Mouse (Mus musculus) T-helper 2 cell (primary cell): ENCODE measurements at regions not wholly inside any gene's neighbourhood (a gene's known extent, or its start where the extent isn't known, plus 50 kb on each side); places are given as distances from the start of the nearest gene placed in this dataset.
"Not testable (repeated sequence)": the region's sequence is repeated elsewhere in the genome, so short reads cannot be mapped to it uniquely, and the experiment has no call there.

Experiments used
- in situ Hi-C: fragments of 300-600 bp; cut with MboI, MseI; formaldehyde crosslinking; loops from one replicate; pipeline ENCODE4 v1.15.1; 2025; ENCODE audit warnings: high pct_unique_total_duplicates

DNA sequence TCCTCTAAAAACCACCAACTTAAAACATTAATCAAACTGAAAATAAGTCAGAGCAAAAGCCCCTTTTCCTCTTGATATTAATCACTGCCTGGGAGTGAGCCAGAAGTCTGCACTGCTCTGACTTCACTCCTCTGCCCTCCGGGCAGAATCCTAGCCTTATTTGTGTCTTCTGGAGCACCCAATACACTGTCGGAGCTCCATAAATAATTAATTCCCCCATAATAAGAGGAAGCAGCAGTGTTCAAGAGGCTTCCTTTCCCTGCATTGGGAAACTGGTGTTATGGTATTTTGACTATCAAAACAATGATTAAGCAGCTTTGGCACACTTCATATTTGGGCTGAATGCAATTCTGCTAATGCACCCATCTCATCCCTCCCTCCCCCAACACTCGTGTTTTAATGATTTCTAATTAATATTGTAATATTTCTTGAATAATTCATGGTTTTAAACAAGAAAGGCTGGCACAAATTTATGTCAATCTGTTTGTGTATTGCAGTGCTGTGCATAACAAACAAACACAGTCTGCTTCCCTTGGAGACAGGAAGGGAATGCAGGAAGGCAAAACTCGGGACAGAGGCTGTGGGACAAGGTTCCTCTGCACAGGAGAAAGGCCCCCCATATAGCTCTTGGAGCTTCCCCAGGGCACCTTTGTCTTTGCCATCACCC, 523.5 kb upstream of the Stxbp6 start:
- in situ Hi-C loops, result loop anchor here (10.0 kb wide), 1 partner anchor 1047 kb away; no protein-coding TSS in a partner anchor

DNA sequence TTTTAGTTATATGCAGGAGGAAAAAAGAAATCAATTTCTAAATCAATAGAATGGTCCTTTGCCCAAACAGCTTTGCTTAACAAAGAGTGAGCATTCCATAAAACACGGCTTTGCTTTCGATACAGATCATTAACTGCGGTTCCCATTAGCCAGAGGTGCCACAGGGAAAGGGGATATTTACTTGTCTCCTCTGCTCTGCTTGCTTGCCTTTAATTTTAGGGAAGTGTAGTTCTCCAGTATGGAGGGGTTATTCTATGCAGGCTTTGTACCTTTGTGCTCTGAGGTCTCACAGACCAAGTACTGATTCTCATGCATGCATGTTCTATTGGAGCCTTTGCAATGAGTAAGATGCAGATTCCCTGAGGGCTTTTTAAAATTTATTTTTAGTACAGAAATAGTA, 520.2 kb upstream of the Stxbp6 start:
- in situ Hi-C loops, result loop anchor here (10.0 kb wide), 1 partner anchor 1050 kb away; no protein-coding TSS in a partner anchor

DNA sequence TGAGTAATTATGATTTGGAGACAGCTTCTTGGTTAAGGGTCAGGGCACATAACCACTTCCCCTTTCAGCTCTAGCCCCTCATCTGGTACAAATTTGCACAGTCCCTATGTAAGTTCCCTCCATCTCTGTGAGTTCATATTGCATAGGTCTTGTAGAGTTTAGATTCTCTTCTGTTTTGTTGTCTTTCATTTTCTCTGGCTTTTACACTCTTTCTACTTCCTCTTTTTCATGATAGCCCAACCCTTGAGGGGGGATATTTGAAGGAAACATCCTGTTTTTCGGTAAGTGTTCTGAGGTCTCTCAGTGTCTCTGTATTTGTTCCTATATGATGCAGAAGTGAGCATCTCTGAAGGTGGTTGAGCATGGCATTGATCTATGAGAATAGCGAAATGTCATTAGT, 515.7 kb upstream of the Stxbp6 start:
- in situ Hi-C loops, result loop anchor here (10.0 kb wide), 1 partner anchor 1055 kb away; no protein-coding TSS in a partner anchor

DNA sequence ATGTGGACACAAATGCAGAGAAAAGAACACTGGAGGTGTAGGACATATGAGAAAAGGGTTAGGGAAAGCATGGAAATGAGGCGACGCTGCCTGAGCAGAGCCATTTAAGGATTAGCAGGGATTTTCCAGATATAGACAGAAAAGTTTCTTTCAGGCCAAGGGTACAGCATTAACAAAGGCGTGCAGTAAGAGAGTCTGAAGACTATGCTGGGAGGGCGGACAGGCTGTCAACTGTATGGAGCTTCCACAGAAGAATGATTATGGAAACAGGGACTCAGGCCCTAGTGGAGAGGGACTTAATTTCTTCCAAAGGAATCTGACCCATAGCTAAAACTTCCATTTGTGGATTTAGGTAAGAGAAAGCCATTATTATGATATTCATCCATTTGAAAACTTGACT, 511.3 kb upstream of the Stxbp6 start:
- in situ Hi-C loops, result no loop called here

DNA sequence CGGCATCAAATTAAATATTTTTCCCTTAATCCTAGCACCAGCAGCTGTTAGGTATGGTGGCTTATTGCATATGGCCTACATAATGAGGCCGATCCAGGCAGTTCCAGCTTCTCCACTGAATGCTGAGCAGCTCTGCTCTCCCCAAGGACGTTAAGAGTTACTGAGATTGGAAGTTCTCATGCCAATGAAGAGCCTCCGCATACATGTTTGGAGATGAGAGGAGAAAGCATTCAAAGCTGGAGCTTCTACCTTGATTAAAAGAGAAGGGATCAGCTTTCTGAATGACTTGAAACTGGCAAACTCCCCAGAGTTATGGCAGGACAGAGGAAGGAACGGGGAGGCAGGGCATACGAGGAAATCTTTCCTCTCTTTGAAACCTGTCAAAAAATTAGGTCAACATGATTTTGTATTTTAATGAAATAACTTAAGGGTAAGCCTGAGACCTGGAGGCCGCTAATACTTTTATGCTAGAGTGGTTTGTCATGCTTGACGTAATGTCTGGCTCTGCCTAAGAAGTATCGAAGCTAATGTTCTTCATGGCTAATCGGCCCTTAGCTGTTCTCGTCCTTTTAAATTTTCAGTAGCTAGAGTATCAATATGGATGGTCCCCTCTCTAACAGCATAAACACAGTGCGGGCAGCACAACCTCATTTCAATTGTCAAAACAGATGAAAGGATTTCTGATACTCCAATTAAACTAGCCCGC, 489.0 kb upstream of the Stxbp6 start:
- in situ Hi-C loops, result no loop called here

DNA sequence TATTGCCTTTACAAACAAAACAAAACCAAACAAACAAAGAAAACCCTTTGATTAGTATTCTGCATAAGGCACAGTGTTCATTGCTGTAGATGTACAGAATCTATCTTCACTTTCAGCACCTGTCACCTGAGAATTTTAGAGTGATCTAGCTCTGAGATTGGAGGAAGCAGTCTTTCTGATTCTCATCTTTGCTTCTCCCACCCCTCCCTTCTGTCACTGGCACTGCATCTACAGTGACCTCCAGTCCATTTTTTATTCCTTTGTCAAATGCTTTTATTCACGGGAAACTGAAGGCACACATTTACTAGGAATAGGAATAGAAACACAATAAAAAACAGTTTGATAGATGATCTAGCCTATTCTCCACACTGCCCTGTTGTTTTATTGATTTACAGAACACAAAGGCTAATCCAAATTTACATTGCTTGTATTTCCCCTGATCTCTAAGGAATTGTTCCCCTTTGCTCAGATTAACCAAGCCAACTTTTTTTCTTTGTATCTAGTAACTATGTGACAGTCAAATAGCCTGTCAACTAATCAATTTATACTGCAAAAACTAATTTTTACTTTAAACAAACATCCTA, 488.2 kb upstream of the Stxbp6 start:
- in situ Hi-C loops, result no loop called here

DNA sequence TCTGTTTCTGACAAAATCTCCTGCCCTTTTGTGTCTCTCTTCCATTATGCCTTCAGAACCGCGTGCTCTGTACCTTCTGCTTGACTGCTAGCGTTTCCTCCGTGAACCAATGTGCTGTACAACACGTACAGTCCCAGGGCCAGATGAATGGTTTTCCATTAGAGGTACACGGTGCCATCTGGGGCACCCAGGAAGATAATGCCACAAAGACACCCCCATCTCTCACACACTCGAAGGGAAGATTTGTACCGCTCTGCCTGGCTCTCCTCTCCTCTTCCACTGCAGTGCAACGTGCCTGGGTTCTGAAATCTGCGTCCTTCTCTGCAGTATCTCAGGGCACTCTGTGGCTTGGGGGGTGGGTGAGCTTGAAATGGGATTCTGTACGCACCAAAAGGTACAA, 487.4 kb upstream of the Stxbp6 start:
- in situ Hi-C loops, result no loop called here

DNA sequence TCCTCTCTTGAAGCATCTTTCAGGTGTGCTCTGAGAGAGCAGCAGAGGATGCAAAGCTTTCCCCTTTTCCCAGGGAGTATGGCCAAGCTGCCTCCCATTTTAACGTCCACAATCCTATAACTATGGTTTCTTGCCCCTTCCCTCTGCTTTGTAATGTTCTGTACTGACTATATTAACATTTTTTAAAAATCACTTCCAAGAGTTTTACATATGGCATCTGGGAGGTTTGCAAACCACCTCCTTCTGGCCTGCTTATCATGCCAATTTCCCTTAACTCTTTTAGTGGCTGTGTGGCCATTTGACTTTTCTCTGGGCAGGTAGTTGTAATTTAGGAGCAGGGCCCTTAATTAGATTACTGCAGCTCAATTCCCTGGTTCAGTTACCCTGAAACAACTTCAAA, 486.9 kb upstream of the Stxbp6 start:
- in situ Hi-C loops, result no loop called here

DNA sequence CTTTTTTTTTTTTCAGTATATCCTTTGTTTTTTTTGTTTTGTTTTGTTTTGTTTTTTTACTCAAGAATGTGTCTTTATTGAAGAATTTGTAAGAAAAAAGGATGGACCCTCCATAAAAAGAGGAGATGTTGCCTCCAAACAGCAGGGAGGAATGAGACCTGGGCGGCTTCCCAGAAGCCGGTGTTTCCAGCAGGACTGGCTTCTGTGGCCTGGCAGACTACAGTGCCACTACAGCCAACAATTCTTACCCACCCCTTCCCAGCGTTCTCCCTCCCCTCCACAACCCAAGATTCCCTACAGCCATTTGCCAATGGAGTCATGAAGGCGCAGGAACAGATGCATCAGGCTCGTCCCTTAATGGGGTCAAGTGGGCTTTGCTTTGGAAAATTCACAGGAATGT, 475.4 kb upstream of the Stxbp6 start:
- in situ Hi-C loops, result not testable (repeated sequence)

DNA sequence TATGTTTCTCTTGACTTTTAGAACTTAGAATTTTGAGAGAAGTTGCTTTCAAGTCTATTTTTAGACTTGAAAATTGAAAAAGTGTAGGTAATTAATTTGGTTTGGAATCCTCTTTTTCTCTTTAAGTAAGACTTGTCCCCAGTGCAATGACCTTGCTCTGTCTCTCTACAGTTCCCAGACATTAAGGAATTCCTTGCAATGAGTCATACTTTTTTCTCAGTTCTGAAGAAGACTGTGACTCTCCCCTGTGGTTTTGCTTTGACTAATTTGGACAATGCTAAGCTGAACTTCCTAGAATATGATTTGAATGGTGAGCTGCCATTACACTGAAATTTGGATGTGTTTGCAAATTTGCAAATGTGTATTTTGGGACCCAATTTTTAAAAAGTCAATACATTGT, 445.0 kb upstream of the Stxbp6 start:
- in situ Hi-C loops, result no loop called here

DNA sequence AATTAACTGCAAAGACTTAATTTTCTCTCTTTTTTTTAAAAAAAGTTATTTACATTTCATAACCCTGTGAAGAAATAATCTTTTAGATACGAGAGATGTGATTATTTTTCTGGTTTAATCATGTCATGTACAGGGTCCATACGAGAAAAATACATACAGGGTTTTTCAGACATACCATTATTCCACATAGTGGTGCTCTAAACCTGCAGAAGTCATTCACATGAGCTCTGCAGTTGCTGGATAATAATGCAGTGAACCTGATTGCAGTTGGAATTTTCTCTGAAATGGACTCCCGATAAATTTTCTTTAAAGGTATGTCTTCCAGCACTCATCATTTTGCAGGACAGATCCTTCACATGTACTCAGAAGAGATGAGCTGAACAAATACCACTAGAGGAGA, 439.9 kb upstream of the Stxbp6 start:
- in situ Hi-C loops, result no loop called here

DNA sequence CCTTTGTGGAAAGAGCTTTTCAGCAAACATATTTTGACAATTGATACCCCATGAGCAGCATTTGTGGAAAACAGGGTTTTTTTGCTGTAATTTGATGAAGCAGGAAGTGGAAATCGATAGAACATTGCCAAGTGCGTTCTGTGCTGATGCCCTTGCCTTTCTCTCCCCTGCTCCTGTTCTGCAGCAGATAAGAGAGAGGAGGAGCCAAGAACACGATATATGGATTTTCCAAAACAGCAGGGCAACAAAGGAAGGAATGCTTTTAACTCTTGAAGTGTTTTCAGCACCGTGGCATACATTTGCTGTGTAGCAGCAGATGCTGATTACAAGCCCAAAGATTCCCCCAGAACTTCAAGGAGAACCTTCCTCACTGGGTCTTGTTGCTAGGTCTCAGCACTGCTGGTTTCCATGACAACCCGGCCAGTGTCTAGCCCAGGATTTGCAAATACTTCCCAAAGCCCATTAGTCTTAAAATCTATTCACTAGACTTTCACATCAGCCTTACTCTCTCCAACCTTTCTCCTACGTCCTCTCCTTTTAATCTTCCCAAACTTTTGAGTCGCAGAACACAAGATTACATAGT, 433.0 kb upstream of the Stxbp6 start:
- in situ Hi-C loops, result no loop called here

DNA sequence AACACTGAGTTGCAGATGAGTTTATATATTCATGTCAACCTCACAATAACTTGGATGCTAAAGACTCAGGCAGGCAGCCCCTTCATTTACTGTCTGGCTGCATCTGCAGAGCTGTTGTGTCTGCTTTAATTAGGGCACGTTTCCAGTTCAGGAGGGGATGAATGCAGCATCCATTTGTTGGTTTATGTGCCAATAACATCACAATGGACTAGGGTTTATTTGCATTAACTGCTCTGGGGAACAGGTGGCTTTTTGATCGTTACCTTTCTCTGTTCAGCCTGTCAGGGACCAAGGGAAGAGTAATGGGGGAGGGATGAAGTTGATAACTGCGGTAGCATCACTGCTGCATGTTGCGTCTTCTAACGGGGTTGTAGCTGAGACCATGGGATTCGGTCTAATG, 425.3 kb upstream of the Stxbp6 start:
- in situ Hi-C loops, result no loop called here

DNA sequence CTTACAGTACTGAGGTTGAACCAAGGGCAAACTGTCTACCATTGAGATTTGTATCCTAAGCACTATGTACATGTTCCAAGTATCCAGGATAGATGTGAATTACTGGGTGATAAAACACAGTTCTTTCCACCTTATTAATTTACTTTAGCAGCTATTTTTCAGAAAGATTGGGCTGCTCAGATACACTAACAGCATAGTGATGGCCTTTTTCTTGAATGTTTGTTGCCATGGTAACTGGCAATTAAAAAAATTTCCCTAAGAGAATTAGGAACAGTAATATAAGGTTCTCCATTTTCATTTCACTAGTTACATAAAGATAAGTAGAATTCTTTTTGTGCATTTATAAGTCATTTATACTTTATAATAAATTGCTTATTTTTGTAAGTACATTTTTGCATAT, 423.7 kb upstream of the Stxbp6 start:
- in situ Hi-C loops, result no loop called here

DNA sequence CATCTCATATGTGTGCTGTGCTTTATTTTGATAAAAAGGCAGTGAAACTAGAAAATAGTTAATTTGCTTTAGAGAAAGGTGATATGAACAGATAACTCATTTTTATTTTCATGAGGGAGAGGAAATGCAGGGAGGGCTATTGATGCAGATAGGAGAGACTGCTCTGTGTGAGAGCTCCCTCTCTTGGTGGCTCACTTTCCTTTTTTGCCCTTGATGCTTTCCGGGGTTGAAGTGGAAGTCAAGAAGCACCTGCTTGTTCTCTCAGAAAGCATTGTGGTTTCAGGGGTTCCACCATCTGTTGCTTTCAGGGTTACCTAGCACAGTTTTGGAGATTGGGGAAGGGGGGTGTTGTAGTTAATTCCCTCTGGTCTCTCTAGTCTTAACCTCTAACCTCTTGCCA, 414.5 kb upstream of the Stxbp6 start:
- in situ Hi-C loops, result no loop called here

DNA sequence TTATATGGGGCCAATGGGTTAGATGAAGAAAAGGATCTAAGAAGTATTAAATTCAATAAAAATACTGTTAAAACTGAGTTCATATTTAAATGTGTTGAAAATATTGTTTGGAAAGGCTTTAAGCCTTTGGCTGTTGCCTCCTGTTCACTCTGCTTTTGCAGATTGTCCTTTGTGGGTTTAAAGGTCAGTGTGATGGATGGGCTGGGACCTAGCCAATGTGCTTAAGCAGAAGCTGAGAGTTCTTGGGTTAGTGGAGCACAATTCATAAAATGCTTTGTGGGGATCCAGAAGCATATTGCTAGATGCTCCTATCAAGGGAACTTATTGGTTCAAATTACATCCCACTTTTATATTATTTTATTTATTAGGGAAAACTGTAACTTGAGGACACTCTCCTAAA, 402.4 kb upstream of the Stxbp6 start:
- in situ Hi-C loops, result no loop called here

DNA sequence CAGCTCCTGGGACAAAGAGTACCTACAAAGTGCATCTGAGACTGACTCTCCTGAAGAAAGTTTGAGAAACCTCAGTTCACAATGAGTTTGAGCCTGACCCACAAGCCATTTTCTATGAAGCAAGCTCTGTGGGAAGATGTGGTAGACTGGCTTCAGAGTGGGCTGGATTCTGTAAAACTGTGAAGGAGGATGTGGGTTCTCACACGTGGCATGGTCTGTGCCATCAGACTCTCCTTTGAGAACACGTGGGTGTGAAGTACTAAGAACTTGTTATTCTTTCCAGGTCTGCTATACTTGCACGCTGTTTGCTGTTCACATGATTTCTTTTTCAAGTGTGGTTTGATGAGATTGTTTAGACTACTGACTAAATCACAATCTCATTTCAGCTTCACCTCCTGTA, 393.6 kb upstream of the Stxbp6 start:
- in situ Hi-C loops, result no loop called here

DNA sequence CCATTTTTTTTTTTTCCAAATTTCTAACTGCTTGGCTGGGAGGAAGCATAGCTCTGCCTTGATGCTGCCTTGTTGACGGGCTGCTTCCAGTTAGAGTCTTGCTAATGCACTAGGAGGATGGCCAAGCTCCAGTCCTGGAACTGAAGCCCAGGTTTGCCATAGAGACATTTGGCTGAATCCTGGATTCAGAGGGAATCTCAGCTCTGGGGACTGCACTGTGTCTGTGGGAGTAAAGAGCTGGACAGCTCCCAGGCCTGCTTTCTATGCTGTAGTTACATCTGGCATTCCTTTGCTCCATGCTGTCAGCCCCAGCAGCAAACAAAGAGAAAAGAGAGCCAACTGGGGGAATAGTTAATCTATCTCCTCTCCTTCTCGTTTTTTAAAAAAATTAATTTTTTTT, 392.5 kb upstream of the Stxbp6 start:
- in situ Hi-C loops, result no loop called here

DNA sequence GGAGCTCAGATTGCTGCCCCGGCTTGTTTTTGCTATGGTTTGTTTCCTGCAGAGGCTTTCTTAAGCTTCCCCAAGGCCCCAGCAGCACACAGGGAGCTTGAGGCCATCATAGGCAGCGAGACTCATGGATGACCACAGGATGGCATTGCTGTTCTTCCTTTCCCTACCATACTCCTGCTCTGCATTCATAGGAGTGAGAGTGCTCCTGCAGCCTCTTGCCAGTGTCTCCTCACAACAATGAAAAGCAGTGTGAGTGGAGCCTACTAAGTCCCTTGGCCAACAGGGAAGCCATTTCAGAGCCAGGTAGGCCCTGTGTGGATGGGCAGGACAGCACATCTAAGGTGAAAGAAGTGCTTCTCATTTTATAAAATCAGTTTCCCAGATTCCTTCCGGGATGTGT, 391.6 kb upstream of the Stxbp6 start:
- in situ Hi-C loops, result no loop called here

DNA sequence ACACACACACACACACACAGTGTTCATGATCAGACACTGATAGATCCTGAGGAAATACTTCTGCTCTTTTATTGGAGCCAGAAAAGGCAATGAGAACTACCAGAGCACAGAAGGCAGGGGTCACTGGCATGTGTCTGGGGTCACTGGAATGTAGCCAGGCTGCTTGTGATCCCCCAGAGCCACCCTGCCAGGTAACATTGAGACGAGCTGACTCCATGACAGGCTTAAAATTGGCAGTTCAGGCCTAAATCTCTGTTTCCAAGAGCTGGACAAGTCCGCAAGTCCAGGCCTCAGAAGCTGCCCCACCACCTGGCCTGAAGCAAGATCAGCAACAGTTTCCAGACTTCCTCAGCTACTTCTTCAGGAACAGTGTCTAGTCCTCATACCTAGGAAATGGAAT, 390.4 kb upstream of the Stxbp6 start:
- in situ Hi-C loops, result no loop called here

DNA sequence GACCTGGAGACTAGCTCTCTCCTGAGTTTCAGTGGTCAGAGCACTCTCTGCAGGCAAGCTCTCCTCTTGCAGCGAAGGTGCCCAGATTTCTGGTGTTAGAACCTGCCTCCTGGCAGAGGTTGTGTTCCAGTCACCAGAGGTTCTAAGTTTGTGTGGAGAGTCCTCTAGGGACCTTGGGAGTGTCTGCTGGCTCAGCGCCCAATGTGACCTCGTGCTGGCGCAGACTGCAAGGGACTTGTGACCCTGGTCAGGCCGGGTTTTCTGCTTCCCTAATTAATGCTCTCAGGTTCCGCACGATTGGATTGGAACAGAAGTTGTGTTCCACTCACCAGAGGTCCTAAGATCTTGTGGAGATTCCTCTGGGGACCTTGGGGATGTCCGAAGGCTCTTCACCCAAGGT, 384.2 kb upstream of the Stxbp6 start:
- in situ Hi-C loops, result not testable (repeated sequence)

DNA sequence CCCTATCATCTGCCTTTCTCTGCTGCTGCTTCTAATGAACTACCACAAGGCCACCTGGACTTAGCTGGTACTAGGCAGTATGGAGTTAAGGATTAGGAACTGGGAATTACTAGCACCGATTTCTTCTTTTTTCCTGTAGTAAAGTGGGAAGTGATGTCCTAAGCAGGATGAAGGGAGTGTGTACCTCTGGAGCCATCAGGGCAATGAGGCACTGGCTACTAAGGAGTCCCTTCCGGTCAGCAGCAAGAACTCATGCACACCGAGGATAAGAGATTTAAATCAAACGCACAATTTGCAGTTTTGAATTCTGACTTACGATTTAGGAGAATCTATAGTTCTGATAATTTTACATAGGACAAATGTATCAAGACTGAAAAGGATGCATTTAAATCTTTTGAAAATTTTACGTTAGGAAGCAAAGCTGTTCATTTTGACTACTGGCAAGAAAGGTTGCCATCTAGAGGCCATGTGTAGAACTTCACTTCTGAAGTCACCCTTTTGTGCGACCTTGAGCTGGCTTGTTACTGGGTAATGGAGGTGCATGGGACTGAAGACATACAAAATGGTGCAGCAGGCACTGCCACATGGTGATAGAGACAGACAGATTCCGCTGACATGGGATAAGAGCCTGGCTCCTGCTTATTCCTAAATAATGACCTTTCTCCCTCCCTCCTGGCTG, 369.1 kb upstream of the Stxbp6 start:
- in situ Hi-C loops, result no loop called here
